Mouse (Mus musculus) heart, embryonic 13.5 days (tissue): ENCODE results near the gene Isoc2b. TPM values are rescaled to one million over a fixed set of nuclear protein-coding genes. Genes with fewer than 3 reads are reported as not detected.

Experiments
- ATAC-seq: fragments of 200-750 bp; cut with Nextera tagmentation; 2 replicates; pipeline ENCODE4 v1.8.0; 2017; ENCODE audit warnings: moderate TSS enrichment; ENCODE audit not compliant: insufficient number of reproducible peaks, low FRiP score, low TSS enrichment; ENCODE audit errors: extremely low read depth
- H3K27ac ChIP-seq: fragments of 300-500 bp; sonication (generic); replicated peaks from 2 replicates; pipeline ENCODE4 v1.5.1; 2015; ENCODE audit warnings: moderate library complexity, mild to moderate bottlenecking, inconsistent platforms
- H3K27me3 ChIP-seq: fragments of 300-500 bp; sonication (generic); replicated peaks from 2 replicates; pipeline ENCODE4 v1.6.1; 2015; ENCODE audit warnings: mild to moderate bottlenecking, inconsistent platforms
- H3K36me3 ChIP-seq: fragments of 300-500 bp; sonication (generic); 2 replicates; pipeline ENCODE4 v1.6.1; 2015; ENCODE audit warnings: mild to moderate bottlenecking, inconsistent platforms
- H3K4me1 ChIP-seq: fragments of 300-500 bp; sonication (generic); 2 replicates; pipeline ENCODE4 v1.6.1; 2015; ENCODE audit warnings: inconsistent platforms
- H3K4me2 ChIP-seq: fragments of 300-500 bp; sonication (generic); 2 replicates; pipeline ENCODE4 v1.6.1; 2015; ENCODE audit warnings: inconsistent platforms, mild to moderate bottlenecking, moderate library complexity
- H3K4me3 ChIP-seq: fragments of 300-500 bp; sonication (generic); 2 replicates; pipeline ENCODE4 v1.5.1; 2015; ENCODE audit warnings: moderate library complexity, mild to moderate bottlenecking, inconsistent platforms
- H3K9ac ChIP-seq: fragments of 300-500 bp; sonication (generic); 2 replicates; pipeline ENCODE4 v1.6.1; 2015; ENCODE audit warnings: inconsistent platforms, mild to moderate bottlenecking, moderate library complexity
- H3K9me3 ChIP-seq: fragments of 300-500 bp; sonication (generic); 2 replicates; pipeline ENCODE4 v1.6.1; 2016; ENCODE audit warnings: inconsistent platforms
- WGBS: fragments of 180-500 bp; shearing (Covaris S2); methylation state at CpG from one replicate; pipeline ENCODE4 v1.1.7; 2015; ENCODE audit warnings: mixed read lengths; 5-methylcytosine and 5-hydroxymethylcytosine counted together
- polyA plus RNA-seq: library from polyadenylated mRNA; unstranded; fragments of >200 nt; fragmentation: Nextera tagmentation; extraction: Ambion mirVana; gene quantifications from 2 replicates; pipeline ENCODE4 v1.2.1, GENCODE M21; 2015

Isoc2b gene
- polyA plus RNA-seq, 1 experiment from 2014 or later, result 3.8 TPM

GRCm38 (mm10) chr7:4802247-4802646 lies 67.8 kb downstream of the Isoc2b start:
- no peak for ATAC-seq
- no peak overlapping the region for H3K4me3 ChIP-seq
- 0 out of 2 replicates have a peak, but pooled peaks cover 2% of the 10 kb centered on the region for H3K4me1 ChIP-seq
- no peak overlapping the region for H3K27ac ChIP-seq
- no peaks in the 10 kb centered on the region for H3K9me3 ChIP-seq
- no peaks in the 10 kb centered on the region for H3K27me3 ChIP-seq
- H3K9ac ChIP-seq, result no peak overlapping the region
- peaks cover 49% of the 10 kb centered on the region for H3K36me3 ChIP-seq
- no peak overlapping the region for H3K4me2 ChIP-seq

GRCm38 (mm10) chr7:4795767-4796433 lies 74.2 kb downstream of the Isoc2b start:
- no peaks in the 10 kb centered on the region for H3K27me3 ChIP-seq
- H3K4me3 ChIP-seq, result 0 out of 2 replicates have a peak overlapping the region, but pooled peaks have one; percentile 11
- no peak for ATAC-seq
- peak overlapping the region; percentile 28; the same call in 1 of the 2 replicates for H3K27ac ChIP-seq
- peaks cover 53% of the 10 kb centered on the region for H3K36me3 ChIP-seq
- H3K4me2 ChIP-seq, result no peak overlapping the region
- WGBS, result 68% methylated on average over 7 of the region's 7 CpGs
- no peak overlapping the region for H3K9ac ChIP-seq
- peaks cover 17% of the 10 kb centered on the region for H3K4me1 ChIP-seq
- H3K9me3 ChIP-seq, result no peaks in the 10 kb centered on the region

Other genes with a start within 250 kb of the Isoc2b start
- gene Tmem86b, start 238.8 kb downstream of the Isoc2b start, polyA plus RNA-seq, result 2.4 TPM in 2 replicates
- gene Ppp6r1, start 211.2 kb downstream of the Isoc2b start, polyA plus RNA-seq, result 7.2 and 7.4 TPM in 2 replicates
- gene Hspbp1, start 185.2 kb downstream of the Isoc2b start, polyA plus RNA-seq, result 74.0 and 79.9 TPM in 2 replicates
- gene Brsk1, start 179.7 kb downstream of the Isoc2b start, polyA plus RNA-seq, result 0.46 and 0.91 TPM in 2 replicates
- gene Tmem150b, start 145.0 kb downstream of the Isoc2b start, polyA plus RNA-seq, result 0.05 and 0.07 TPM in 2 replicates
- 57.1 and 60.0 TPM in 2 replicates for gene Kmt5c, start 130.1 kb downstream of the Isoc2b start, polyA plus RNA-seq
- 35.4 and 36.4 TPM in 2 replicates for gene Cox6b2, start 117.2 kb downstream of the Isoc2b start, polyA plus RNA-seq
- gene Fam71e2, start 99.0 kb downstream of the Isoc2b start, polyA plus RNA-seq, result not detected in 2 replicates
- 0.09 TPM in 1 of 2 replicates, not detected in the other for gene Il11, start 87.4 kb downstream of the Isoc2b start, polyA plus RNA-seq
- not detected in 2 replicates for gene Tmem190, start 87.3 kb downstream of the Isoc2b start, polyA plus RNA-seq
- gene Tmem238, start 80.6 kb downstream of the Isoc2b start, polyA plus RNA-seq, result 4.1 and 4.3 TPM in 2 replicates
- 209 and 245 TPM in 2 replicates for gene Rpl28, start 77.4 kb downstream of the Isoc2b start, polyA plus RNA-seq
- gene Ube2s, start 57.7 kb downstream of the Isoc2b start, polyA plus RNA-seq, result 327 and 359 TPM in 2 replicates
- gene Shisa7, start 25.6 kb downstream of the Isoc2b start, polyA plus RNA-seq, result 0.04 TPM in 2 replicates
- 1.4 TPM in 2 replicates for gene Isoc2a, start 6.9 kb upstream of the Isoc2b start, polyA plus RNA-seq
- gene Gm36210, start 36.3 kb upstream of the Isoc2b start, polyA plus RNA-seq, result 0.27 TPM in 1 of 2 replicates, not detected in the other
- gene Zfp628, start 45.0 kb upstream of the Isoc2b start, polyA plus RNA-seq, result 2.4 and 2.9 TPM in 2 replicates
- 4.2 and 5.8 TPM in 2 replicates for gene Nat14, start 51.8 kb upstream of the Isoc2b start, polyA plus RNA-seq
- gene Ssc5d, start 55.5 kb upstream of the Isoc2b start, polyA plus RNA-seq, result 1.5 and 2.0 TPM in 2 replicates
- gene Sbk2, start 94.1 kb upstream of the Isoc2b start, polyA plus RNA-seq, result 4.0 and 5.8 TPM in 2 replicates
- 0.12 and 0.55 TPM in 2 replicates for gene Sbk3, start 100.9 kb upstream of the Isoc2b start, polyA plus RNA-seq
- 20.8 and 25.7 TPM in 2 replicates for gene Zfp579, start 125.9 kb upstream of the Isoc2b start, polyA plus RNA-seq
- gene Zfp524, start 144.2 kb upstream of the Isoc2b start, polyA plus RNA-seq, result 10.7 and 12.3 TPM in 2 replicates
- 25.6 and 28.4 TPM in 2 replicates for gene Fiz1, start 144.4 kb upstream of the Isoc2b start, polyA plus RNA-seq
- not detected in 2 replicates for gene Gm44973, start 145.2 kb upstream of the Isoc2b start, polyA plus RNA-seq
- 3.8 and 4.4 TPM in 2 replicates for gene Zfp865, start 150.1 kb upstream of the Isoc2b start, polyA plus RNA-seq
- gene Ccdc106, start 150.3 kb upstream of the Isoc2b start, polyA plus RNA-seq, result 2.1 and 4.2 TPM in 2 replicates
- gene 4632433K11Rik, start 163.9 kb upstream of the Isoc2b start, polyA plus RNA-seq, result not detected in 2 replicates
- gene Zfp784, start 168.2 kb upstream of the Isoc2b start, polyA plus RNA-seq, result 5.4 and 5.7 TPM in 2 replicates
- gene Zfp580, start 181.3 kb upstream of the Isoc2b start, polyA plus RNA-seq, result 16.4 and 18.7 TPM in 2 replicates
- 69.8 and 77.4 TPM in 2 replicates for gene U2af2, start 191.9 kb upstream of the Isoc2b start, polyA plus RNA-seq
- 50.2 and 51.4 TPM in 2 replicates for gene Epn1, start 210.0 kb upstream of the Isoc2b start, polyA plus RNA-seq
- 0.11 TPM in 1 of 2 replicates, not detected in the other for gene Rfpl4, start 246.7 kb upstream of the Isoc2b start, polyA plus RNA-seq